Mouse (Mus musculus): ENCODE measurements at regions not wholly inside any gene's neighbourhood (a gene's known extent, or its start where the extent isn't known, plus 50 kb on each side); places are given as distances from the start of the nearest gene placed in this dataset.

DNA sequence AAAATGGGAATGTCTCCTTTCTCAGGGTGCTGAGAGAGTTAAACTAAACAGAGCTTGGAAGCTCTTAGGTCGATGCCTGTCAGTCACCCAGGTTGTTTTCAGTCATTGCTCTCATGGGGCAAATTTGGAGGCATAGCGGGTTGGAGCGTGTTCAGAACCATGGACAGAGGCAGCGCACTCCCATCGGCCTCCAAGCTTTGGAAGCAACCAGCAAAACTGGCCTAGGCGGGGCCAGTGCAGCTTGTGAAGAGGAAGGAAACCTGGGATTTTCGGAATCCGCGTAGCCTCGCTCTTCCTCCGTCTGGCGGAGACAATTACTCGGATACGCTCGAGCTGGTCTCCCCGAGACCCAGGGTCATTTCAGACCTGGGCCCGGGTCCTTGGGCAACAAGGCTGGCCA lies 63.4 kb upstream of the Pax2 start:
- peak overlapping the region; percentile 47 for H3K4me2 ChIP-seq (replicated peaks)
- peaks cover 31% of the 10 kb centered on the region for H3K4me1 ChIP-seq
- no peak overlapping the region for H3K9ac ChIP-seq
- WGBS, result under 1% methylated on average over 17 of the region's 17 CpGs
- peaks cover 86% of the 10 kb centered on the region for H3K27me3 ChIP-seq
- no peak for ATAC-seq (ENCODE audit: low FRiP score)
- H3K9me3 ChIP-seq (replicated peaks), result no peaks in the 10 kb centered on the region
- no peaks in the 10 kb centered on the region for H3K36me3 ChIP-seq
- H3K4me3 ChIP-seq, result peak overlapping the region; percentile 7; the same call in 1 of the 2 replicates
- H3K27ac ChIP-seq, result 0 out of 2 replicates have a peak overlapping the region, but pooled peaks have one; percentile 48

DNA sequence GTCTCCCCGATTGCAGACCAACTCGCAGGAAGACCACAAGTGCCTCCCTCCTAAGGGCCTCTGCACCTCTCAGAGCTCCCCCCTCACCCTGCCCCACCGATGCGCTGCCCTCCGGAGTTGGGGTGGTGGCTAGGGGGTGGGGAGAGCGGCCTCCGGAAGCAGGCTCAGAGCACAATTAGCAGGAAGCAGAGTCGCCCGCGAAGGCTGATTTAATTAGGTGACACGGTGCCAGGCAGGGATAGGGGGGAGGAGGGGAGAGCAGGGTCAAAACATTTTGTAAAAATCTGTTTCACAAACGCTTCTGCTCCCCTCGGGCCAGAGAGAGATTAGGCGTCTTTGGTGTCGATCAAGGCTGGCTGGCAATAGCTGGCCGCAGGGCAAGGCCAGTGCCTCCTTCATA lies 63.0 kb upstream of the Pax2 start:
- Histone ChIP-seq H3K9me3 (replicated peaks) (no peaks in the 10 kb centered on the region), H3K4me3 (peak overlapping the region; percentile 7; the same call in 1 of the 2 replicates), H3K9ac (no peak overlapping the region), H3K27ac (peak overlapping the region; percentile 48; the same call in 1 of the 2 replicates), H3K4me1 (peaks cover 31% of the 10 kb centered on the region), H3K4me2 (replicated peaks) (peak overlapping the region; percentile 47), H3K27me3 (peaks cover 86% of the 10 kb centered on the region), H3K36me3 (no peaks in the 10 kb centered on the region)
- peak; percentile 73 for ATAC-seq (ENCODE audit: low FRiP score)
- 3% methylated on average over 16 of the region's 16 CpGs for WGBS

DNA sequence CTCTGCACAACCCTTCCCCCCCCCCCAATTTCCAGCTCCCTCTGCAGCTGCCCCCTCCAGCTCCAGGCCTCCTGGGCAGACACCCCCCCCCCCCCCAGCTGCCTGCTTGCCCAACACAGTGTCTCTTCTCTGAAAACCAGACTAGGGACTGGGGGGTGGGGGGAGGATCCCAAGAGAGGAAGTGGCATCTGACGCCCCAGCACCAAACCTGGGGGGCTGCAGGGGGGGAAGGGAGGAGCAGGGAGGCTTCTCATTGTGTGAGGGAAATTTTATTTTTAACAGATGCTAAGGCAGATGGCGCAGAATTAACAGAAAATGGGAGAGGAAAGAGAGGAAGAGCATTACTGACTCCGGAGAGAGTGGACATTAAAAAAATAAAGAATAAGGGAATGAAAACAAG lies 60.5 kb upstream of the Pax2 start:
- Histone ChIP-seq H3K27ac (no peak overlapping the region), H3K4me1 (peaks cover 37% of the 10 kb centered on the region), H3K36me3 (no peaks in the 10 kb centered on the region), H3K4me2 (replicated peaks) (no peak overlapping the region), H3K4me3 (no peak overlapping the region), H3K9ac (no peak overlapping the region), H3K27me3 (peaks cover 83% of the 10 kb centered on the region), H3K9me3 (replicated peaks) (no peaks in the 10 kb centered on the region)
- 10% methylated on average over 3 of the region's 3 CpGs for WGBS
- peak; percentile 17; the same call in 1 of the 2 replicates for ATAC-seq (ENCODE audit: low FRiP score)

DNA sequence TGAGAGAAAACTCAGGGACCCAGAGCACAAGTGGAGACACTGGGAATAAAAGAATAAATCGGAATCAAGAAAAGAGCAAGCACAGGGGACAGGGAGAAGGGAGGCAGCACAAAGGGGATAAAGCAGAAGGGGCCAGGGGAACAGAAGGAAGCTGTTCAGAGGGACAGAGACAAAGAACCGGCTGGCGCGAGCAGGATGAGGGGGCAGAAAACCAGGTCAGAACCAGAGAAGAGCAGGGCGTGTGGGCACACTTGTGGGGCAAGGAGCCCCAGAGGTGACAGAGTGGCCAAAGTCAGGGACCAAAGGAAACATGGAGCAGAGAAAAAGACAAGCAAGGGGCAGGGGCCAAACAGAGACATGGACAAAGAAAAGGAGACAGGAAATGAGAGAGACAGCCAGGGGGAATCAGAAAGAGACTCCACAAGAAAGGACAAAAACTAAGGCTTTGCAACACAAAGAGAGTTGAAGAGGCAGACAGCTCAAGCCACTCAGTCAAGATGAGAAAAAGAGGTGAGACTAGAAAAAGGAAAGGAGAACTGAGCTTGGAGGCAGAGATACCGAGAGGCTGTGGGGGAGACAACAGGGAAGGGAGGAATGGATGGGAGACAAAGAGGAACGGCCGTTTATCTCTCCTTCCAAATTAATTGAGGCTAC lies 59.7 kb upstream of the Pax2 start:
- WGBS, result 12% methylated on average over 8 of the region's 8 CpGs
- H3K9ac ChIP-seq, result peak overlapping the region; percentile 29; the same call in 1 of the 2 replicates
- no peaks in the 10 kb centered on the region for H3K9me3 ChIP-seq (replicated peaks)
- peak overlapping the region; percentile 78 for H3K27ac ChIP-seq
- ATAC-seq (ENCODE audit: low FRiP score), result no peak
- no peaks in the 10 kb centered on the region for H3K36me3 ChIP-seq
- no peak overlapping the region for H3K4me3 ChIP-seq
- H3K4me2 ChIP-seq (replicated peaks), result peak overlapping the region; percentile 21
- peaks cover 37% of the 10 kb centered on the region for H3K4me1 ChIP-seq
- peaks cover 82% of the 10 kb centered on the region for H3K27me3 ChIP-seq

DNA sequence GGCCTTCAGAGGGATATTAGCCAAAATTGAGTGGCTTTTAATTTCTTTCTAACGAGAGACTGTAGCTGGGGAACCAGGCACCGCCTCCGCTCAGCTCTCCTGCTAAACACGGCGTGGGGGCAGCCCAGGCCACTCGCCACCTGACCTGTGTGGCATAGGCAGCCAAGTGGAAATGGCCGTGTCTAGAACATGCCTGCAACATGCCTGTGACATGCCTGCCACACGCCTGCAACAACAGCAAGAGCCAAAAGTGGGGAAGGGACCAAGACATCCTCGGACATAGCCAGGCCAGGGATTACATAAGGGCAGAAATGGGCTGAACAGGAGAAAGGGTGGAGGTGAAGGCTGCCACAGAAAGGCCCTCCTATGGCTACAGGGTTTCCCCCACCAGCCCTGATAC lies 59.1 kb upstream of the Pax2 start:
- 27% methylated on average over 9 of the region's 9 CpGs for WGBS
- no peak for ATAC-seq (ENCODE audit: low FRiP score)
- Histone ChIP-seq H3K4me1 (peaks cover 37% of the 10 kb centered on the region), H3K9ac (no peak overlapping the region), H3K4me3 (no peak overlapping the region), H3K9me3 (replicated peaks) (no peaks in the 10 kb centered on the region), H3K36me3 (no peaks in the 10 kb centered on the region), H3K27me3 (peaks cover 85% of the 10 kb centered on the region), H3K27ac (peak overlapping the region; percentile 78), H3K4me2 (replicated peaks) (no peak overlapping the region)

DNA sequence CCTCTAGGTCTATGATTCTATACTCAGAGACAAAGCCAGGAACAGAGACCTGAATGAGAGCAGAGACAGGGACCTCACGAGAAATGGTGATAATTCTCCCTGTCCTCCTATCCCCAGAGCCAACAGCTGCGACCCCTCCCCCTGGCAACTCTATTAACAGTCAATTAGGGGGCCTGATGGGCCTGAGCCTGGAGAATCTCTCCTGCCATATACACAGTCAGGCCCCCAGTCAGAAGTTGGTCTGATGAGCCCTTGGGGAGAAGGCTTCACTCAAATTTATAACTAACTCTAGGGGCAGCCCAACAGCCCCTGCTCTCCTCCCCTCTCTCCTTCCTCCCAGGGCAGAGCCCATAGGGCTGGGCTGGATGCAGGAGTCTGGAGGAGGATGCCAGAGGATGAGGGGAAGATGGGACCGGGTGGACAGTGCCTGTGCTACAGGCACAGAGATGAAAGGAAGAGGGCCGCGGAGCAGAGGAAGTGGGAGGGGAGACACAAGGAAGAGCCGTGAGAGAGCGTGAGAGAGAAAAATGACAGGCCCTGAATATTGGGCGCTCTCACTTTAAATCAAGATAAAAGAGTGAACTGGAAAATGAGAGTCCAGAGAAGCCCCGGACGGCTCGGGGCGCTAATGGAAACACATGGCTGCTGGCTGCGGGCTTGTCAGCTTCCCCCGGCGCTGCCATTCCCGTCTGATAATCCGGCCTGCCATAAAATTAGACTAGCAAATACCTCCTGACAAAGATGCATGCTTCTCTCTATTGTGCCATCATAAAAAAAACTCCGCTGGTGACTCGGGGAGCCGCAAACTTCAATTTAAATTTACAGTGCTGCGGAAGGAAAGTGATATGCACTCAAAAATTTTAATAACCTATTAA lies 57.2 kb upstream of the Pax2 start:
- Histone ChIP-seq H3K27me3 (peaks cover 83% of the 10 kb centered on the region), H3K9ac (no peak overlapping the region), H3K36me3 (no peaks in the 10 kb centered on the region), H3K4me3 (no peak overlapping the region), H3K4me2 (replicated peaks) (peak overlapping the region; percentile 21), H3K27ac (peak overlapping the region; percentile 74), H3K9me3 (replicated peaks) (no peaks in the 10 kb centered on the region), H3K4me1 (peaks cover 29% of the 10 kb centered on the region)
- WGBS, result 21% methylated on average over 21 of the region's 21 CpGs
- ATAC-seq (ENCODE audit: low FRiP score), result peak; percentile 60; the same call in 1 of the 2 replicates
